Mouse (Mus musculus) MEL (cell line): ENCODE results near the gene Best1. TPM values are rescaled to one million over a fixed set of nuclear protein-coding genes. Genes with fewer than 3 reads are reported as not detected.

Source experiments
- DNase-seq: peaks from one replicate; pipeline ENCODE4 v3.0.0; 2011; ENCODE audit warnings: low read depth, low spot score
- H3K27ac ChIP-seq: 2 replicates; pipeline ENCODE4 v1.5.1; 2012; ENCODE audit warnings: low read depth, mild to moderate bottlenecking, control low read depth, low read length, moderate library complexity; ENCODE audit not compliant: control insufficient read depth
- H3K27me3 ChIP-seq, 2 experiments: fragments of 150-350 bp in 1 of 2; sonication (generic) in 1 of 2; 2 replicates each; pipeline ENCODE4 v1.6.1; 2012; ENCODE audit warnings: low read length in 2 of 2, mild to moderate bottlenecking in 2 of 2, improper control_type of control experiment in 1 of 2, moderate library complexity in 1 of 2; ENCODE audit not compliant: insufficient read depth in 2 of 2, control insufficient read depth in 1 of 2
- H3K36me3 ChIP-seq, 2 experiments: 2 replicates each; pipeline ENCODE4 v1.6.1; 2012 to 2014; ENCODE audit warnings: low read length in 2 of 2, improper control_type of control experiment in 1 of 2, inconsistent platforms in 1 of 2, mild to moderate bottlenecking in 1 of 2; ENCODE audit not compliant: insufficient read depth in 2 of 2, control insufficient read depth in 1 of 2
- H3K4me1 ChIP-seq, 2 experiments: fragments of 150-350 bp in 1 of 2; sonication (generic) in 1 of 2; 2 replicates each; pipeline ENCODE4 v1.6.1; 2012; ENCODE audit warnings: low read length in 2 of 2, improper control_type of control experiment in 1 of 2, mild to moderate bottlenecking in 1 of 2; ENCODE audit not compliant: insufficient read depth in 2 of 2, control insufficient read depth in 1 of 2
- H3K4me3 ChIP-seq, 2 experiments: fragments of 150-350 bp in 1 of 2; sonication (generic) in 1 of 2; 2 replicates each; pipeline ENCODE4 v1.5.1; 2012; ENCODE audit warnings: low read depth in 2 of 2, low read length in 2 of 2, mild to moderate bottlenecking in 2 of 2, moderate library complexity in 2 of 2, control low read depth in 1 of 2, improper control_type of control experiment in 1 of 2; ENCODE audit not compliant: control insufficient read depth in 1 of 2, insufficient read depth in 1 of 2
- H3K79me2 ChIP-seq: 2 replicates; pipeline ENCODE4 v1.6.1; 2012; ENCODE audit warnings: mild to moderate bottlenecking, low read length, moderate library complexity; ENCODE audit not compliant: control insufficient read depth, poor library complexity, insufficient read depth
- H3K9ac ChIP-seq: 2 replicates; pipeline ENCODE4 v1.6.1; 2012; ENCODE audit warnings: low read depth, mild to moderate bottlenecking, control low read depth, low read length, moderate library complexity; ENCODE audit not compliant: control insufficient read depth, poor library complexity, severe bottlenecking
- H3K9me3 ChIP-seq: fragments of 150-350 bp; sonication (generic); replicated peaks from 2 replicates; pipeline ENCODE4 v1.6.1; 2012; ENCODE audit warnings: mild to moderate bottlenecking, low read length, improper control_type of control experiment, moderate library complexity; ENCODE audit not compliant: insufficient read depth
- BHLHE40 ChIP-seq: IDR thresholded peaks from 2 replicates; pipeline ENCODE4 v1.6.1; 2012; ENCODE audit warnings: low read depth, mild to moderate bottlenecking, inconsistent platforms, low read length, improper control_type of control experiment, borderline replicate concordance
- CHD1 ChIP-seq: IDR thresholded peaks from 2 replicates; pipeline ENCODE4 v1.6.1; 2012; ENCODE audit warnings: low read depth, mild to moderate bottlenecking, inconsistent platforms, low read length, improper control_type of control experiment
- ELF1 ChIP-seq: IDR thresholded peaks from 2 replicates; pipeline ENCODE4 v1.6.1; 2014; ENCODE audit warnings: low read depth, mild to moderate bottlenecking, inconsistent platforms, low read length, improper control_type of control experiment, moderate library complexity
- EP300 ChIP-seq, 2 experiments: IDR thresholded peaks; 2 replicates each; pipeline ENCODE4 v1.6.1; 2011; ENCODE audit warnings: improper control_type of control experiment in 2 of 2, low read length in 2 of 2, low read depth in 1 of 2, mild to moderate bottlenecking in 1 of 2
- ETS1 ChIP-seq: IDR thresholded peaks from 2 replicates; pipeline ENCODE4 v1.6.1; 2012; ENCODE audit warnings: low read depth, mild to moderate bottlenecking, inconsistent platforms, low read length, improper control_type of control experiment, moderate library complexity
- KAT2A ChIP-seq: conservative IDR thresholded peaks from 2 replicates; pipeline ENCODE4 v1.6.1; 2012; ENCODE audit warnings: low read depth, low read length, improper control_type of control experiment, inconsistent platforms
- MAFK ChIP-seq: IDR thresholded peaks from 2 replicates; pipeline ENCODE4 v1.6.1; 2011; ENCODE audit warnings: low read depth, mild to moderate bottlenecking, low read length, improper control_type of control experiment, borderline replicate concordance
- MAX ChIP-seq: IDR thresholded peaks from 2 replicates; pipeline ENCODE4 v1.6.1; 2011; ENCODE audit warnings: low read length, improper control_type of control experiment
- MEF2A ChIP-seq: IDR thresholded peaks from 2 replicates; pipeline ENCODE4 v1.6.1; 2014; ENCODE audit warnings: low read depth, mild to moderate bottlenecking, inconsistent platforms, low read length, improper control_type of control experiment; ENCODE audit not compliant: poor library complexity, insufficient replicate concordance, severe bottlenecking; ENCODE audit errors: extremely low read depth
- MYB ChIP-seq: IDR thresholded peaks from 2 replicates; pipeline ENCODE4 v1.6.1; 2011; ENCODE audit warnings: mild to moderate bottlenecking, low read depth, low read length, improper control_type of control experiment
- POLR2AphosphoS2 ChIP-seq: IDR thresholded peaks from 2 replicates; pipeline ENCODE4 v1.6.1; 2011; ENCODE audit warnings: low read length, improper control_type of control experiment
- RAD21 ChIP-seq: IDR thresholded peaks from 2 replicates; pipeline ENCODE4 v1.6.1; 2011; ENCODE audit warnings: mild to moderate bottlenecking, low read depth, low read length, improper control_type of control experiment
- SIN3A ChIP-seq: IDR thresholded peaks from 2 replicates; pipeline ENCODE4 v1.6.1; 2012; ENCODE audit warnings: low read length, improper control_type of control experiment, inconsistent platforms
- TAL1 ChIP-seq: IDR thresholded peaks from 2 replicates; pipeline ENCODE4 v1.6.1; 2012; ENCODE audit warnings: mild to moderate bottlenecking, inconsistent platforms, low read length, moderate library complexity, mixed read lengths
- TBP ChIP-seq: IDR thresholded peaks from 2 replicates; pipeline ENCODE4 v1.8.0; 2011; ENCODE audit warnings: low read depth, low read length, improper control_type of control experiment
- TCF12 ChIP-seq: IDR thresholded peaks from 2 replicates; pipeline ENCODE4 v1.6.1; 2014; ENCODE audit warnings: low read depth, mild to moderate bottlenecking, inconsistent platforms, low read length, improper control_type of control experiment, moderate library complexity
- USF2 ChIP-seq, 2 experiments: IDR thresholded peaks; 2 replicates each; pipeline ENCODE4 v1.6.1; 2011 to 2012; ENCODE audit warnings: improper control_type of control experiment in 2 of 2, low read length in 2 of 2, borderline replicate concordance in 1 of 2, inconsistent platforms in 1 of 2, low read depth in 1 of 2, mild to moderate bottlenecking in 1 of 2; ENCODE audit not compliant: insufficient read depth in 1 of 2
- ZKSCAN1 ChIP-seq: IDR thresholded peaks from 2 replicates; pipeline ENCODE4 v1.6.1; 2012; ENCODE audit warnings: low read depth, mild to moderate bottlenecking, inconsistent platforms, low read length, improper control_type of control experiment, moderate library complexity
- ZNF384 ChIP-seq: IDR thresholded peaks from 2 replicates; pipeline ENCODE4 v1.6.1; 2012; ENCODE audit warnings: low read depth, mild to moderate bottlenecking, inconsistent platforms, low read length, improper control_type of control experiment
- polyA plus RNA-seq, 2 experiments: library from polyadenylated mRNA; stranded (reverse) in 1 of 2; unstranded in 1 of 2; fragments of >175 nt in 1 of 2; fragments of >200 nt in 1 of 2; gene quantifications; 2 replicates each; pipeline versions ENCODE4 v1.2.1 to v1.2.4; 2012; ENCODE audit warnings: low replicate concordance in 2 of 2, low read depth in 1 of 2; ENCODE audit not compliant: insufficient read length in 2 of 2, insufficient read depth in 1 of 2, missing spikeins in 1 of 2
- total RNA-seq: library from RNA; depleted of rRNA; stranded (reverse); fragments of 300-350 nt; gene quantifications from 2 replicates; pipeline ENCODE4 v1.2.3, GENCODE M21; 2012

Best1 gene
- total and polyA plus RNA-seq, 3 experiments: 0.08 TPM; not detected in 2

GRCm38 (mm10) chr19:9952912-9953311, 48.5 kb downstream of the Best1 start:
- TF ChIP-seq MAX: no peak
- no peak for TF ChIP-seq TBP
- no peak for TF ChIP-seq SIN3A
- Histone ChIP-seq H3K4me3 (no peak overlapping the region), H3K4me1 (peaks cover 31 to 42% of the 10 kb centered on the region in 2 experiments), H3K27ac (no peak overlapping the region), H3K27me3 (no peaks in the 10 kb centered on the region), H3K9ac (no peak overlapping the region), H3K36me3 (peaks cover 0 to 37% of the 10 kb centered on the region in 2 experiments; a peak in 2 of 4 replicates), H3K9me3 (no peaks in the 10 kb centered on the region), H3K79me2 (no peaks in the 10 kb centered on the region)
- DNase-seq: no peak

- Histone ChIP-seq H3K36me3 (peaks cover 0 to 32% of the 10 kb centered on the region in 2 experiments; a peak in 2 of 4 replicates), H3K9me3 (no peaks in the 10 kb centered on the region), H3K4me3 (no peak overlapping the region), H3K9ac (no peak overlapping the region), H3K4me1 (peaks cover 26 to 37% of the 10 kb centered on the region in 2 experiments), H3K27ac (no peak overlapping the region), H3K79me2 (no peaks in the 10 kb centered on the region), H3K27me3 (no peaks in the 10 kb centered on the region)
- no peak for DNase-seq
- no peak for TF ChIP-seq TAL1
- no peak for TF ChIP-seq MAFK
- no peak for TF ChIP-seq KAT2A
- no peak for TF ChIP-seq MYB
- TF ChIP-seq MAX: no peak
- TF ChIP-seq ZKSCAN1: no peak
- TF ChIP-seq ZNF384: no peak
- no peak for TF ChIP-seq ETS1
- no peak for TF ChIP-seq POLR2AphosphoS2
- no peak for TF ChIP-seq EP300 (IDR thresholded peaks at IDR 0.05; ENCODE audit: low read depth in 1 of 2, low read length in 2 of 2)
- TF ChIP-seq MEF2A: no peak
- TF ChIP-seq USF2 (IDR thresholded peaks at IDR 0.05; ENCODE audit: borderline replicate concordance in 1 of 2, insufficient read depth in 1 of 2, low read depth in 1 of 2, low read length in 2 of 2): no peak
- TF ChIP-seq BHLHE40: no peak
- TF ChIP-seq CHD1: no peak
- no peak for TF ChIP-seq ELF1
- TF ChIP-seq TCF12: no peak
- TF ChIP-seq RAD21: no peak
- TF ChIP-seq SIN3A: no peak
- TF ChIP-seq, all 39 proteins: peak for 0
Observed at GRCm38 (mm10) chr19:9952390-9952789, 49.0 kb downstream of the Best1 start.
